Mouse (Mus musculus): ENCODE data around the gene Pum1. TPM values are rescaled to one million over a fixed set of nuclear protein-coding genes. Genes with fewer than 3 reads are reported as not detected.

Gene Pum1
- polyA plus RNA-seq, 1 experiment from 2014 or later: 81.0 TPM

DNA sequence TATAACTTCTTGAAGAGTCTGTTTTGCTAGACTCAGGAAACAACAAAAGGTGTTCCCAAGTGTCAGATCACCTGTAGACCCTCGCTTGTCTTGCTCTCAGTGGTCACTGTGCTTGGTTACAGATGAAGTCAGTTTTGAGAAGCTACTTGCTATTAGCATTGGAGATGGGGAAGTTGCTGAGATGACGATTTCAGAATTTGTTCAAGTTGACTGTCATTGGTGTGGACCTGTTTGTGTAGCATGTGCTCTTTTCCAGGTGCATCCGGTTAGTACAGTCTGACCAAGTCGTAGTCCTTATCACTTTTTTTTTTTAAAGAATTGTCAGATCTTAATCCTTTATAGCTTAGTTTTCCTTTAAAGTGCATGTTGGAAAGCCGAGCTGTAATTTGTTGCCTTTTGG lies 50.3 kb downstream of the Pum1 start:
- 73% methylated on average over 5 of the region's 5 CpGs for WGBS
- H3K27me3 ChIP-seq (ENCODE audit: insufficient read depth, poor library complexity, severe bottlenecking): no peaks in the 10 kb centered on the region
- H3K9me3 ChIP-seq: no peaks in the 10 kb centered on the region
- H3K27ac ChIP-seq: peak overlapping the region; percentile 59; the same call in 1 of the 2 replicates
- DNase-seq (ENCODE audit: low spot score): no peak
- H3K36me3 ChIP-seq: 0 out of 2 replicates have a peak, but pooled peaks cover 4% of the 10 kb centered on the region
- no peak overlapping the region for H3K4me3 ChIP-seq
- H3K4me1 ChIP-seq: peaks cover 50% of the 10 kb centered on the region

DNA sequence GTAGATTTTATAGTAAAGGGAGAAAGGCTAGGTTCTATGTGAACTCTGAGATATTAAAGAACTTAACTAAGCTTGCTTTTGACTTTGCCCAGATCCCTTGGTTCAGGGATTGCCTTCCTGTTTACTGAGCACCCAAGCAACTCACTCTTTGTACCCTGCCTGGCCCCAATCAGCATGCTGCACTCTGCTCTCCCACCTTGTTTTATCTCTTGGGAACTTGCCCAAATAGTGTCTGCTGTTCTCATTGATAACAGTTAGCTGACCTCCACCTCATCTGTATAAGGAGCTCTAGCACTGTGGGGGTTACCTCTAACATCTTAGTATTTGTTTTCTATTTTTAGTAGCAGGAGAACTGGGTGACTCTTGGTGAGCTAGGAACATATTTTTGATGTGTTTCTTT lies 52.0 kb downstream of the Pum1 start:
- Histone ChIP-seq H3K9me3 (no peaks in the 10 kb centered on the region), H3K4me1 (peaks cover 65% of the 10 kb centered on the region), H3K27ac (0 out of 2 replicates have a peak overlapping the region, but pooled peaks have one; percentile 47), H3K4me3 (no peak overlapping the region), H3K36me3 (peaks cover 15% of the 10 kb centered on the region), H3K27me3 (ENCODE audit: insufficient read depth, poor library complexity, severe bottlenecking) (no peaks in the 10 kb centered on the region)
- peak; percentile 92 for DNase-seq (ENCODE audit: low spot score)

GRCm38 (mm10) chr4:130715623-130716022 lies 52.5 kb downstream of the Pum1 start:
- Histone ChIP-seq H3K4me1 (peaks cover 67% of the 10 kb centered on the region), H3K27me3 (ENCODE audit: insufficient read depth, poor library complexity, severe bottlenecking) (no peaks in the 10 kb centered on the region), H3K9me3 (no peaks in the 10 kb centered on the region), H3K36me3 (peaks cover 18% of the 10 kb centered on the region), H3K27ac (peak overlapping the region; percentile 47; the same call in 1 of the 2 replicates), H3K4me3 (no peak overlapping the region)
- DNase-seq (ENCODE audit: low spot score): no peak

DNA sequence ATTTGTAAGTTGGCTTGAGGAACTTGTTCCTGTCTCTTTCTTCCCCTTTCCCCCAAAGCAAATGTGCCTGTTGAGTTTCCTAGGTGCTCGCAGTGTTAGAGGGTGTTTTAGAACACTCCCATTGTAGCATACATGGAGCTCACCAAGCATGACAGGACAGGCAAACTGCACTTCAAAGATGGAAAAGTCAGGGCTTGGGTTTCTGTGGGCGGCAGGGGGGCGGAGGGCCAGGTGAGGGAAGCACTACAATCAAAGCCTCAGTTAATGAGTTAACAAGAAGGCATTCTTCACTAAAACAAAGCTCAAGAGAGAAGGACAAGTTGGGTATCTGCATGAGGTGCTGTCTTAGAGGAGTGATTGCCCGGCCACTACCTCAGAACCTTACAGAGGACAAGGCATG lies 56.2 kb downstream of the Pum1 start:
- H3K36me3 ChIP-seq: peaks cover 18% of the 10 kb centered on the region
- H3K27me3 ChIP-seq (ENCODE audit: insufficient read depth, poor library complexity, severe bottlenecking): no peaks in the 10 kb centered on the region
- H3K4me1 ChIP-seq: peaks cover 63% of the 10 kb centered on the region
- H3K27ac ChIP-seq: no peak overlapping the region
- H3K9me3 ChIP-seq: no peaks in the 10 kb centered on the region
- no peak overlapping the region for H3K4me3 ChIP-seq
- whole genome bisulfite sequencing: 90% methylated on average over 4 of the region's 4 CpGs
- DNase-seq (ENCODE audit: low spot score): no peak

- H3K27ac ChIP-seq: no peak overlapping the region
- no peak for DNase-seq (ENCODE audit: low spot score)
- no peaks in the 10 kb centered on the region for H3K27me3 ChIP-seq (ENCODE audit: insufficient read depth, poor library complexity, severe bottlenecking)
- H3K4me3 ChIP-seq: no peak overlapping the region
- no peaks in the 10 kb centered on the region for H3K9me3 ChIP-seq
- H3K4me1 ChIP-seq: peaks cover 61% of the 10 kb centered on the region
- WGBS: 7% methylated on average over 1 of the region's 1 CpGs
- H3K36me3 ChIP-seq: peaks cover 39% of the 10 kb centered on the region
These were observed 59.5 kb downstream of the Pum1 start for GRCm38 (mm10) chr4:130722607-130723006.

DNA sequence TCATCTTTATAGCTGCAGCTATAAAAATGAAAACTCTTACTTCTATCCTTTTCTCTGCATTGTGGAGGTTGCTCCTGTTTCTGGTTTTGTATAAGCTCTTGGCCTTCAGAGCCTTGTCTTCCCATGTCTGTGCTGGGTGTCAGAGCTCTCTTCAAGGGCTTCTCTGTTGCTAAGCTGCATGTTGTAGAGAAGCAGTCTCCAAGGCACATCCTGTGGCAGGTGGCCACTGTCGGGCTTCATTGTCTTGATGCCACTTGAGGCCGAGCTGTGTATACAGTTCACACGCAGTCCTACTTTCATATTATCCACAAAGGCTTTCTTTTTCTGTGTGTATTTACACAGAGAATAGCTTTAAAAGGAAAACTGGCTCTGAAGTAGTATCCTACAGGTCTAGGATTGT lies 63.0 kb downstream of the Pum1 start:
- H3K27ac ChIP-seq: no peak overlapping the region
- 74% methylated on average over 3 of the region's 3 CpGs for WGBS
- DNase-seq (ENCODE audit: low spot score): no peak
- H3K4me3 ChIP-seq: no peak overlapping the region
- H3K27me3 ChIP-seq (ENCODE audit: insufficient read depth, poor library complexity, severe bottlenecking): no peaks in the 10 kb centered on the region
- peaks cover 45% of the 10 kb centered on the region for H3K36me3 ChIP-seq
- H3K9me3 ChIP-seq: no peaks in the 10 kb centered on the region
- peaks cover 35% of the 10 kb centered on the region for H3K4me1 ChIP-seq

GRCm38 (mm10) chr4:130735957-130736356 lies 72.8 kb downstream of the Pum1 start:
- H3K9me3 ChIP-seq: no peaks in the 10 kb centered on the region
- no peaks in the 10 kb centered on the region for H3K27me3 ChIP-seq (ENCODE audit: insufficient read depth, poor library complexity, severe bottlenecking)
- no peak overlapping the region for H3K4me3 ChIP-seq
- peaks cover 22% of the 10 kb centered on the region for H3K36me3 ChIP-seq
- no peak for DNase-seq (ENCODE audit: low spot score)
- H3K27ac ChIP-seq: no peak overlapping the region
- peaks cover 7% of the 10 kb centered on the region; the same call in 1 of the 2 replicates for H3K4me1 ChIP-seq
- 72% methylated on average over 4 of the region's 4 CpGs for WGBS

DNA sequence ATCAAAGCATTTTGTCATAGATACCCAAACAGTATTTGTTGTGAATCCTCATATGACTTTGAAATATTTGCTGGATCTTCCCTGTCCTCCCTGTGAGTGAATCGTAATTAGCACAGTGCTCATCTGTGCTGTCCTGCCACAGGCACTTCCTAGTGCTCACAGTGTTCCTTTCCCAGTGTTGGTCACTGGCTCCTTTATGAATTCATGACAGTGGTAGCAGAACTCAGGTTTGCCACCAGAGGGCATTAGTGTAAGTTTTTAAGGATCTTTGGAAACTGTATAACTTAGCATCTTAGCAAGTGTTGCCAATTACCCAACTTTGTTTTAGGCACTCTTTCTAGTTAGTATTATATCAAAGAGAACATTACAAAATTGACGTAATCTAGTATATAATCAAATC lies 75.4 kb downstream of the Pum1 start:
- Histone ChIP-seq H3K27me3 (ENCODE audit: insufficient read depth, poor library complexity, severe bottlenecking) (no peaks in the 10 kb centered on the region), H3K27ac (no peak overlapping the region), H3K4me3 (no peak overlapping the region), H3K9me3 (no peaks in the 10 kb centered on the region), H3K4me1 (peaks cover 4% of the 10 kb centered on the region; the same call in 1 of the 2 replicates), H3K36me3 (peaks cover 31% of the 10 kb centered on the region)
- no peak for DNase-seq (ENCODE audit: low spot score)
- WGBS: 76% methylated on average over 2 of the region's 2 CpGs

- no peak for DNase-seq (ENCODE audit: low spot score)
- no peak overlapping the region for H3K27ac ChIP-seq
- 90% methylated on average over 4 of the region's 4 CpGs for WGBS
- no peaks in the 10 kb centered on the region for H3K4me1 ChIP-seq
- H3K36me3 ChIP-seq: peaks cover 86% of the 10 kb centered on the region
- no peak overlapping the region for H3K4me3 ChIP-seq
- no peaks in the 10 kb centered on the region for H3K27me3 ChIP-seq (ENCODE audit: insufficient read depth, poor library complexity, severe bottlenecking)
- H3K9me3 ChIP-seq: no peaks in the 10 kb centered on the region
These were observed 80.9 kb downstream of the Pum1 start for GRCm38 (mm10) chr4:130744058-130744457.

DNA sequence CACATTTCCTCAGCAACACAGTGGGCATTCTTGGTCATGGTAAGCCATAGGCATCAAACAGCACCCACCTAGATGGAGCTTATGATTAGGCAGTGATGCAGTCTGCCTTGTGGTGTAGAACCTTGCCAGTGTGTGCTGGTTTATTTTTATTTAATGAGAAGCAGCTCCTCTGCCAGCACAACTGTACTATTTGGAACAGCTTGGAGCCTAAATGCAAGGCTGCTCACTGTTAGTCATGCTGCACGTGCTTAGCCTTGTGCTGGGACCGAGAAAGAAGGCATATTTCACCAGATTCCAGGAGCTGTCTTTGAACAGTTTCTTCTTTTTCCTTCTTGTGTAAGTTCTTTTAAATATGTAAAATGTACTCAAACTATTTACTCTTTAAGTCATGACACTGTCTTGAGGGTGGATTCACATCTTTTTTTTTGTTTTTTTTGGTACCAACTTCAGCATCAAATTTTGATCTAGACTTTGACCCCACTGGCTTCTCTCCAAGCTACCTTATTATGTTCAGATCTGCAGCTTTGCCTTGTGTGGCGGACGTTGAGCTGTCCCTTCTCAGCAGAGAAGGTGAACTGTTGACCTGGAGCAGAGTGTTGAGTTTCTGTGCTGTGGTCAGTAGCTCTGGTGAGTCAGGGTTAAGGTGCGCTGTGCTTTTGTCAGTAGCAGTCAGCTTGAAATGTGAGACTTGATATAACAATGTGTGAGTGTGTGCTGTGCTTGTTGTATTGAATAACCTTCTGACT lies 82.6 kb downstream of the Pum1 start:
- no peak overlapping the region for H3K4me3 ChIP-seq
- 84% methylated on average over 5 of the region's 5 CpGs for WGBS
- no peaks in the 10 kb centered on the region for H3K9me3 ChIP-seq
- DNase-seq (ENCODE audit: low spot score): no peak
- H3K27ac ChIP-seq: no peak overlapping the region
- no peaks in the 10 kb centered on the region for H3K4me1 ChIP-seq
- H3K36me3 ChIP-seq: peaks cover 99% of the 10 kb centered on the region
- no peaks in the 10 kb centered on the region for H3K27me3 ChIP-seq (ENCODE audit: insufficient read depth, poor library complexity, severe bottlenecking)

DNA sequence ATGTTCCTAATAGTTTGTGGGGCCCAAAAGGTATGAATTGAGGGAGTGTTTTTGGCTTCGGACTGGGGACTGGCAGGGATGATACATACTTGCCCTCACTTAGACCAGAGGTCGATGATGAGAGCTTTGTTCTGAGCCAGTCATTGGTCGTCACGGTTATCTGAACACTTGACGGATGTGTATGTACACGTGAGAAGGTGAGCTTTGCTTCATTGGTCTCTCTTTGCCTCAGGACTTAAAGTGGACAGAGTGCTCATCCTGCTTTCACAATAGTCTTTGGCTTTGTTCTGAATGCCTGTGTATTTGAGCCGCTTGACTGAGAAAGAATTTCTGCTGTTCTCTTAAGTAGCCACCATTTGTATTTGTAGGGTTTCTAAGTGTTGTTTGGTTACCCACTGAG lies 86.4 kb downstream of the Pum1 start:
- 77% methylated on average over 7 of the region's 7 CpGs for WGBS
- DNase-seq (ENCODE audit: low spot score): no peak
- no peak overlapping the region for H3K4me3 ChIP-seq
- H3K4me1 ChIP-seq: peaks cover 29% of the 10 kb centered on the region
- H3K36me3 ChIP-seq: peaks cover 100% of the 10 kb centered on the region
- H3K9me3 ChIP-seq: no peaks in the 10 kb centered on the region
- no peaks in the 10 kb centered on the region for H3K27me3 ChIP-seq (ENCODE audit: insufficient read depth, poor library complexity, severe bottlenecking)
- no peak overlapping the region for H3K27ac ChIP-seq

GRCm38 (mm10) chr4:130751966-130752365 lies 88.8 kb downstream of the Pum1 start:
- Histone ChIP-seq H3K9me3 (no peaks in the 10 kb centered on the region), H3K4me1 (peaks cover 35% of the 10 kb centered on the region), H3K27ac (no peak overlapping the region), H3K36me3 (peaks cover 94% of the 10 kb centered on the region), H3K4me3 (no peak overlapping the region), H3K27me3 (ENCODE audit: insufficient read depth, poor library complexity, severe bottlenecking) (no peaks in the 10 kb centered on the region)
- DNase-seq (ENCODE audit: low spot score): no peak
- 93% methylated on average over 2 of the region's 2 CpGs for WGBS

- Histone ChIP-seq H3K36me3 (peaks cover 93% of the 10 kb centered on the region), H3K9me3 (no peaks in the 10 kb centered on the region), H3K4me3 (no peak overlapping the region), H3K4me1 (peaks cover 35% of the 10 kb centered on the region), H3K27me3 (ENCODE audit: insufficient read depth, poor library complexity, severe bottlenecking) (no peaks in the 10 kb centered on the region), H3K27ac (peak overlapping the region; percentile 29; the same call in 1 of the 2 replicates)
- no peak for DNase-seq (ENCODE audit: low spot score)
- WGBS: 76% methylated on average over 7 of the region's 7 CpGs
These were observed 89.5 kb downstream of the Pum1 start for GRCm38 (mm10) chr4:130752591-130752990.

- Histone ChIP-seq H3K4me3 (no peak overlapping the region), H3K4me1 (peaks cover 35% of the 10 kb centered on the region), H3K27me3 (ENCODE audit: insufficient read depth, poor library complexity, severe bottlenecking) (no peaks in the 10 kb centered on the region), H3K9me3 (no peaks in the 10 kb centered on the region), H3K36me3 (peaks cover 93% of the 10 kb centered on the region), H3K27ac (peak overlapping the region; percentile 30)
- 43% methylated on average over 5 of the region's 5 CpGs for WGBS
- DNase-seq (ENCODE audit: low spot score): no peak
These were observed 90.6 kb downstream of the Pum1 start for GRCm38 (mm10) chr4:130753755-130754154.

All from heart, embryonic 10.5 days (tissue).